Mouse (Mus musculus) embryonic fibroblast, embryonic 13.5 days (primary cell): ENCODE results near the gene Bpifb1.
A peak's percentile ranks its signal among the peaks of the same experiment; 100 is the strongest.

Source experiments
- CTCF ChIP-seq: IDR thresholded peaks from 2 replicates; pipeline ENCODE4 v1.5.1; 2011; ENCODE audit warnings: mild to moderate bottlenecking, control low read depth, low read length, moderate library complexity, borderline replicate concordance; ENCODE audit not compliant: insufficient read depth
- POLR2A ChIP-seq: IDR thresholded peaks from 2 replicates; pipeline ENCODE4 v1.6.1; 2011; ENCODE audit warnings: low read depth, mild to moderate bottlenecking, control low read depth, low read length, moderate library complexity

DNA sequence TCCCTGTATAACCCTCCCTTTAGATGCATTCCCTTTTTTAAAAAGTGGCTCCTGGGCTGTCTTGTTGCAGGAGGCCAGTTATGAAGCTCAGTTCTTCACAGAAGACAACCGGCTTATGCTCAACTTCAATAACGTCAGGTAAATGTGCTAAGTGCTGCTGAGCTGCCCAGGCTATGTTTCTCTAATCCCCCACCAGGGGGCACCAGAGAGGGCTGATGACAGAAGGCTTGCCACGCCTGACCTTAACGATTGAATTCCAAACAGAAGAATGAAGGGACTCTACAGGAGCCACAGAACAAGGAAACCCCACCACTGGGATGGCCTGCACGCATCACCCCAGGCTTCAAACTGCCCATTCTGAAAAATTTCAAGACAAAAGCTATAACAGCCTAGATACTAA is 24.6 kb downstream of the Bpifb1 start:
- TF ChIP-seq CTCF = peak; percentile 51; the same call in 1 of the 2 replicates
- no peak for TF ChIP-seq POLR2A
